Mouse (Mus musculus) ES-Bruce4 (cell line): Measurements from ENCODE around the gene Drd4. TPM values are rescaled to one million over a fixed set of nuclear protein-coding genes. Genes with fewer than 3 reads are reported as not detected.

Source experiments
- H3K27ac ChIP-seq: 2 replicates; pipeline ENCODE4 v1.5.1; 2012; ENCODE audit warnings: low read length, inconsistent platforms; ENCODE audit not compliant: insufficient read depth
- H3K27me3 ChIP-seq: 2 replicates; pipeline ENCODE4 v1.6.1; 2012; ENCODE audit warnings: mild to moderate bottlenecking, low read length, inconsistent platforms; ENCODE audit not compliant: control insufficient read depth, poor library complexity, insufficient read depth, severe bottlenecking
- H3K36me3 ChIP-seq: 2 replicates; pipeline ENCODE4 v1.6.1; 2012; ENCODE audit warnings: inconsistent platforms, mild to moderate bottlenecking, low read length, moderate library complexity; ENCODE audit not compliant: control insufficient read depth, poor library complexity, insufficient read depth, severe bottlenecking
- H3K4me1 ChIP-seq: one replicate; pipeline ENCODE4 v1.8.1; 2011; ENCODE audit warnings: low read length; ENCODE audit not compliant: control insufficient read depth, insufficient read depth
- H3K4me3 ChIP-seq: 2 replicates; pipeline ENCODE4 v1.5.1; 2011; ENCODE audit warnings: low read depth, mild to moderate bottlenecking, low read length
- H3K9ac ChIP-seq: 2 replicates; pipeline ENCODE4 v1.6.1; 2012; ENCODE audit warnings: low read depth, mild to moderate bottlenecking, inconsistent platforms; ENCODE audit not compliant: poor library complexity, severe bottlenecking
- H3K9me3 ChIP-seq: replicated peaks from 2 replicates; pipeline ENCODE4 v1.6.1; 2012; ENCODE audit warnings: mild to moderate bottlenecking, low read length, inconsistent platforms; ENCODE audit not compliant: control insufficient read depth, poor library complexity, insufficient read depth, severe bottlenecking
- CTCF ChIP-seq: IDR thresholded peaks from one replicate; pipeline ENCODE4 v1.8.1; 2011; ENCODE audit warnings: low read depth, low read length
- EP300 ChIP-seq: IDR thresholded peaks from 2 replicates; pipeline ENCODE4 v1.6.1; 2011; ENCODE audit warnings: low read depth, low read length; ENCODE audit not compliant: insufficient read depth
- POLR2A ChIP-seq: IDR thresholded peaks from one replicate; pipeline ENCODE4 v1.8.1; 2011; ENCODE audit warnings: low read length; ENCODE audit not compliant: insufficient read depth
- polyA plus RNA-seq: library from polyadenylated mRNA; stranded (reverse); fragments of >200 nt; gene quantifications from 2 replicates; pipeline ENCODE4 v1.2.4, GENCODE M21; 2011; ENCODE audit warnings: low read depth; ENCODE audit not compliant: missing spikeins, insufficient read depth, insufficient read length

Gene Drd4
- polyA plus RNA-seq, 1 experiment, result 0.21 TPM

DNA sequence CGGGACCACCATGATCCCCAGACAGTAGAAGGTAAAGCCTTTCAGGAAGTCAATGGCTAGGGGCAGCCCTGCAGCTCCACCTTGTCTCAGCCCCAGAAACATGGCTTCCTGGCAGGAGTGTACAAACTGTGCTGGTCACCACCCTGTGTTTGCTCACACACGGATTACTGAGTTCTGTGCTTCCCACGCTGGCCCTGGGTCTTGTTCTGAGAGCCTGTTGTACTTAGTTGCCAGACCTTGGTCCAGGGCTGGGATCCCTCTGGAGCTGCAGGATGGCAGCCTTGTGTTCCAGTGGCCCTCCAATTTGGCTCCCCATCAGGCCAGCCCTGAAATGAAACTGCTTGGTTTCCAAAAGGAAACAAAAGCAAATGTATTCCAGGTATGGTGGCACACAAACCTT lies 44.5 kb downstream of the Drd4 start:
- TF ChIP-seq EP300 (no peak), CTCF (no peak), POLR2A (no peak)
- H3K4me3 ChIP-seq, result no peak overlapping the region
- peaks cover 7% of the 10 kb centered on the region for H3K4me1 ChIP-seq
- no peak overlapping the region for H3K9ac ChIP-seq
- H3K36me3 ChIP-seq, result no peaks in the 10 kb centered on the region
- no peaks in the 10 kb centered on the region for H3K27me3 ChIP-seq
- H3K9me3 ChIP-seq, result no peaks in the 10 kb centered on the region
- no peak overlapping the region for H3K27ac ChIP-seq

DNA sequence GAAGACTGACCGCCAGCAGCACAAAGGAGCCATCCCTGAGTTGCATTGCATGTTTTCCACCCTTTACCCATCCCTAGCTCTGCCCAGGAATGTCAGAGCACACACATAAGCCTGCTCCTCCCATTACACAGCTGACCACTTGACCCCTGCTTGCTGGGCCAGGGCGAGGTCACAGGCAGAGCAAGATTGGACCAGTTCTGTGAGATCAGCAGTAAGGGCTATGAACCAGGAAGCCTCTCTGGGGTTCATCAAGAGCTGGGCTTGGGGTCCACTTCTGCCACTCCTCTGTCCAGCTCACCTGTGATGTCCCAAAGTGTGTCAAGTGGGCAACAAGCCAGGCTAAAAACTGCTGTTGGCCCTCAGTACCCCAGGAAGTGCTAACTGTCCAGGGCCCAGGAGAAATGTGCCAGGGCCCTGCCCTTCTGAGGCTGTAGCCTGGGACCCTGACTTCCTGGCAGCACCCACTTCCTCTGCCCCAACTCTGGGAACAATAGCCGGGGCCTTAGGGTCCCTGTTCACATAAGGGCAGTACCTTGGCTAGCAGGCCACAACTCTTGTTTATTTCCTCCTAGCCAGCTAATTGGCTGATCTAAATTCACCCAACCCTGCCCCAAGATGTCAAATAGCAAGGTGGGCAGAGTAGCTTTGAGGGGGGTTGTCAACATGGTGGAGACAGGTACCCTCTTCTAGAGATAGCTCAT lies 46.1 kb downstream of the Drd4 start:
- Histone ChIP-seq H3K4me1 (peaks cover 8% of the 10 kb centered on the region), H3K9me3 (no peaks in the 10 kb centered on the region), H3K4me3 (no peak overlapping the region), H3K9ac (peak overlapping the region; percentile 49; the same call in 1 of the 2 replicates), H3K27me3 (no peaks in the 10 kb centered on the region), H3K27ac (no peak overlapping the region), H3K36me3 (no peaks in the 10 kb centered on the region)
- no peak for TF ChIP-seq CTCF
- no peak for TF ChIP-seq EP300
- no peak for TF ChIP-seq POLR2A

GRCm38 (mm10) chr7:141338576-141339131 lies 46.8 kb downstream of the Drd4 start, which contains the start of gene Eps8l2:
Gene Eps8l2 (plus strand): TSS chr7:141338880.
- H3K27ac ChIP-seq, result 0 out of 2 replicates have a peak within 1 kb of the TSS, but pooled peaks have one; percentile 9
- no peaks in the 10 kb centered on the region for H3K9me3 ChIP-seq
- no peaks in the 10 kb centered on the region for H3K36me3 ChIP-seq
- H3K27me3 ChIP-seq, result no peaks in the 10 kb centered on the region
- H3K9ac ChIP-seq, result peak within 1 kb of the TSS; percentile 49
- peaks cover 8% of the 10 kb centered on the region for H3K4me1 ChIP-seq
- TF ChIP-seq EP300 (no peak), POLR2A (no peak), CTCF (no peak)
- H3K4me3 ChIP-seq, result peak within 1 kb of the TSS; percentile 67

DNA sequence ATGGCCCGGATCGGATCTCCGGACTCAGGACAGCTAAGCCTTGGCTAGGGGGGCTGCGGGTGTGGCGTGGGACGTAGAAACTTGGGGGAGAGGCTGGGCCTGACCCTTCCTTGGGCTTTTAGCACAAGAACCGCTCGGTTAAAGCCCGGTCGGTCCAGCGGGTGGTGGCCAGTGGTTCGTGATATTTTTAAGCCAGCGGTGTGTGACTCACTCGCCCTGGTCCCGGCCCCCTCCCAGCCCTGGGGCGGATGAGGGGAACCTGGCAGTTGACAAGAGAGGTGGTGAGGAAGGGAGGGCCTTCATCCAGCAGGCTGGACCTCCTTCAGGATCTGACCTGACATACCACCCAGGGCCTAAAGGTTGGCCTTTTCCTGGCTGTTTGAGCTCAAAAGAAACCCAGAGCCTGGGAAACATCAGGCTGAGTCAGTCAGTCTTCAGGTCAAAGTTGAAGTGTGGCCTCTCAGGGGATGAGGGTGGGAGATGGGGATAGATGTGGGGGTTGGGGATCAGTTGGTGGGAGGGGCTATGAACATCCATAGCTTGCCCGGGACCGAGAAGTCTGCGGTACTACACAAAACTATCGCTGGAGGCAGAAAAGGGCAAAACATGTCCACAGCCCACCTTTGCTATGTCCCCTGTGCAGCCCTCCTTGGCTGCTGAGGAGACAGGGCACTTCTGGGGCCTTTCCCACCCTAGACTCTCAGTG lies 47.6 kb downstream of the Drd4 start:
- no peak for TF ChIP-seq POLR2A
- no peak for TF ChIP-seq EP300
- TF ChIP-seq CTCF, result no peak
- no peaks in the 10 kb centered on the region for H3K36me3 ChIP-seq
- H3K4me1 ChIP-seq, result peaks cover 8% of the 10 kb centered on the region
- peak overlapping the region; percentile 49 for H3K9ac ChIP-seq
- no peaks in the 10 kb centered on the region for H3K9me3 ChIP-seq
- H3K27me3 ChIP-seq, result no peaks in the 10 kb centered on the region
- 0 out of 2 replicates have a peak overlapping the region, but pooled peaks have one; percentile 9 for H3K27ac ChIP-seq
- H3K4me3 ChIP-seq, result peak overlapping the region; percentile 67

- Histone ChIP-seq H3K27me3 (no peaks in the 10 kb centered on the region), H3K9ac (no peak overlapping the region), H3K4me1 (peaks cover 8% of the 10 kb centered on the region), H3K27ac (0 out of 2 replicates have a peak overlapping the region, but pooled peaks have one; percentile 1), H3K36me3 (no peaks in the 10 kb centered on the region), H3K4me3 (peak overlapping the region; percentile 67; the same call in 1 of the 2 replicates), H3K9me3 (no peaks in the 10 kb centered on the region)
- no peak for TF ChIP-seq POLR2A
- no peak for TF ChIP-seq CTCF
- peak; percentile 84 for TF ChIP-seq EP300
These were observed 48.2 kb downstream of the Drd4 start for GRCm38 (mm10) chr7:141340023-141340422.

DNA sequence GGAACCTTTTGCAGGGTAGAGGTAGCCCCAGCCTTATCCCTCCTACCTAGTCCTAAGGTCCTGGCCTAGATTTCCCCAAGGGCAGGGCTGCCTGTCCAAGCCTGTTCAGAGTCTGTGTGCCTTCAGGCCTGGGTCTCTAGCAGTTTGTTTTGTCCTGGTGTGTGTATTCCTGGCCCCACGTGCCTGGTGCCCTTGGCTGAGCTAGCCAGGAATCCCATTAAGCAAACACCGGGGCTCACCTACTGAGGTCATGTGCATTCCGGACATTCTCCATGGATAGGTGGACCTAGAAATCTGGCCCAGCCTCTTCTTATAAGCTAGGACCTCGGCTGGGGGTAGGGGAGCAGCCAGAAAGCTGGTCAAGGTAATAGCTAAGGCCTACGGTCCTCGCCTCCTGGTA lies 48.7 kb downstream of the Drd4 start:
- H3K4me1 ChIP-seq, result peaks cover 8% of the 10 kb centered on the region
- H3K36me3 ChIP-seq, result no peaks in the 10 kb centered on the region
- no peak overlapping the region for H3K9ac ChIP-seq
- H3K27ac ChIP-seq, result peak overlapping the region; percentile 1; the same call in 1 of the 2 replicates
- H3K27me3 ChIP-seq, result no peaks in the 10 kb centered on the region
- no peaks in the 10 kb centered on the region for H3K9me3 ChIP-seq
- TF ChIP-seq CTCF (no peak), POLR2A (no peak), EP300 (peak; percentile 88; the same call in 1 of the 2 replicates)
- H3K4me3 ChIP-seq, result no peak overlapping the region
